Mouse (Mus musculus) embryonic facial prominence, embryonic 15.5 days (tissue): Measurements from ENCODE around the gene Mstn. TPM values are rescaled to one million over a fixed set of nuclear protein-coding genes. Genes with fewer than 3 reads are reported as not detected.

Experiments used
- polyA plus RNA-seq: library from polyadenylated mRNA; unstranded; fragments of >200 nt; fragmentation: Nextera tagmentation; extraction: Ambion mirVana; gene quantifications from 2 replicates; pipeline ENCODE4 v1.2.1, GENCODE M21; 2015

Mstn gene
- polyA plus RNA-seq, 1 experiment from 2014 or later = 7.3 TPM

Other genes with a start within 250 kb of the Mstn start
- 15.7 and 20.0 TPM in 2 replicates for gene Inpp1, start 244.0 kb upstream of the Mstn start, polyA plus RNA-seq
- gene Hibch, start 216.7 kb upstream of the Mstn start, polyA plus RNA-seq = 21.9 and 22.4 TPM in 2 replicates
- 2.5 and 2.8 TPM in 2 replicates for gene 1700019D03Rik, start 41.5 kb upstream of the Mstn start, polyA plus RNA-seq
- not detected in 2 replicates for gene 1700019A02Rik, start 126.0 kb downstream of the Mstn start, polyA plus RNA-seq
- 15.2 and 18.7 TPM in 2 replicates for gene Pms1, start 235.4 kb downstream of the Mstn start, polyA plus RNA-seq
- gene Ormdl1, start 235.5 kb downstream of the Mstn start, polyA plus RNA-seq = 31.9 and 32.8 TPM in 2 replicates
- not detected in 2 replicates for gene Gm28778, start 235.5 kb downstream of the Mstn start, polyA plus RNA-seq